8 mouse cellular contexts compared by ENCODE assay signal in genomic region chr6:49214086-49214927, GRCm38 (mm10). TPM values are rescaled to one million over a fixed set of nuclear protein-coding genes. Genes with fewer than 3 reads are reported as not detected.
DNase-seq lines count a peak whose midpoint lies in the region; ATAC-seq and TF ChIP-seq lines count a peak whose summit lies in the region.

No protein-coding gene starts in this region.

- H3K36me3 ChIP-seq in kidney, adult 2 months (ENCODE audit: control insufficient read depth, insufficient read depth, low read length) = no peaks in the 10 kb centered on the region
- no peaks in the 10 kb centered on the region for H3K36me3 ChIP-seq in forebrain, embryonic 15.5 days
- no peaks in the 10 kb centered on the region for H3K36me3 ChIP-seq in intestine, embryonic 16.5 days (ENCODE audit: control insufficient read depth, insufficient read depth, low read length)
- H3K36me3 ChIP-seq in stomach, embryonic 14.5 days (ENCODE audit: control insufficient read depth, insufficient read depth, low read length) = 0 out of 2 replicates have a peak, but pooled peaks cover 2% of the 10 kb centered on the region

- 2% methylated on average over 75 of the region's 76 CpGs for WGBS in kidney, adult 2 months
- WGBS in forebrain, embryonic 15.5 days = under 1% methylated on average over 76 of the region's 76 CpGs
- WGBS in intestine, embryonic 16.5 days = under 1% methylated on average over 72 of the region's 76 CpGs
- under 1% methylated on average over 74 of the region's 76 CpGs for WGBS in stomach, embryonic 14.5 days

- ATAC-seq in forebrain, embryonic 15.5 days (replicated peaks) = peak; percentile 12
- ATAC-seq in intestine, embryonic 16.5 days = 0 out of 2 replicates have a peak, but pooled peaks have one; percentile 3
- ATAC-seq in stomach, embryonic 14.5 days (ENCODE audit: insufficient number of reproducible peaks, insufficient read depth, low FRiP score, low read depth) = no peak

- H3K9ac ChIP-seq in forebrain, embryonic 15.5 days (replicated peaks) = peak overlapping the region; percentile 85
- peak overlapping the region; percentile 98 for H3K9ac ChIP-seq in intestine, embryonic 16.5 days (ENCODE audit: low read depth, low read length)
- peak overlapping the region; percentile 99 for H3K9ac ChIP-seq in stomach, embryonic 14.5 days (replicated peaks; ENCODE audit: low read depth, low read length)

- H3K4me1 ChIP-seq in kidney, adult 2 months (ENCODE audit: control insufficient read depth, insufficient read depth, low read length) = no peaks in the 10 kb centered on the region
- H3K4me1 ChIP-seq in forebrain, embryonic 15.5 days = peaks cover 54% of the 10 kb centered on the region
- peaks cover 22% of the 10 kb centered on the region for H3K4me1 ChIP-seq in intestine, embryonic 16.5 days (ENCODE audit: control insufficient read depth, insufficient read depth, low read length)
- H3K4me1 ChIP-seq in stomach, embryonic 14.5 days (ENCODE audit: control insufficient read depth, insufficient read depth, low read length) = peaks cover 29% of the 10 kb centered on the region

- DNase-seq in kidney, adult 2 months = peak; percentile 27
- DNase-seq in kidney, adult 9 months = no peak
- DNase-seq in adrenal gland, adult 2 months = peak; percentile 34
- peak; percentile 76 to 79 for DNase-seq in lung, postnatal 4 days
- DNase-seq in frontal cortex, postnatal 36 days (ENCODE audit: low spot score in 2 of 2) = no peak

- H3K27ac ChIP-seq in kidney, adult 2 months (ENCODE audit: insufficient read depth, low read depth, low read length) = no peak overlapping the region
- H3K27ac ChIP-seq in forebrain, embryonic 15.5 days (replicated peaks) = peak overlapping the region; percentile 99
- peak overlapping the region; percentile 100 for H3K27ac ChIP-seq in intestine, embryonic 16.5 days (ENCODE audit: low read length)
- H3K27ac ChIP-seq in stomach, embryonic 14.5 days (ENCODE audit: low read length) = peak overlapping the region; percentile 98

- H3K4me2 ChIP-seq in forebrain, embryonic 15.5 days (replicated peaks) = peak overlapping the region; percentile 57
- peak overlapping the region; percentile 78 for H3K4me2 ChIP-seq in intestine, embryonic 16.5 days (ENCODE audit: low read depth, low read length)
- peak overlapping the region; percentile 89 for H3K4me2 ChIP-seq in stomach, embryonic 14.5 days (replicated peaks; ENCODE audit: low read depth, low read length)

- no peak for TF ChIP-seq CTCF in kidney, adult 2 months (conservative IDR thresholded peaks at IDR 0.05; ENCODE audit: insufficient read depth, insufficient read length, low read depth, low read length)

- peaks cover 34% of the 10 kb centered on the region for H3K27me3 ChIP-seq in kidney, adult 2 months (replicated peaks; ENCODE audit: control insufficient read depth, insufficient read depth, low read length)
- no peaks in the 10 kb centered on the region for H3K27me3 ChIP-seq in forebrain, embryonic 15.5 days
- H3K27me3 ChIP-seq in intestine, embryonic 16.5 days (replicated peaks; ENCODE audit: control insufficient read depth, insufficient read depth, low read length) = no peaks in the 10 kb centered on the region
- no peaks in the 10 kb centered on the region for H3K27me3 ChIP-seq in stomach, embryonic 14.5 days (ENCODE audit: control insufficient read depth, insufficient read depth, low read length)

- peak overlapping the region; percentile 41 for H3K4me3 ChIP-seq in kidney, adult 2 months (ENCODE audit: insufficient read depth, low read depth, low read length)
- H3K4me3 ChIP-seq in forebrain, embryonic 15.5 days = peak overlapping the region; percentile 86
- peak overlapping the region; percentile 97 for H3K4me3 ChIP-seq in intestine, embryonic 16.5 days (ENCODE audit: low read length)
- peak overlapping the region; percentile 95 for H3K4me3 ChIP-seq in stomach, embryonic 14.5 days (ENCODE audit: low read depth, low read length)

- no peaks in the 10 kb centered on the region for H3K9me3 ChIP-seq in forebrain, embryonic 15.5 days
- H3K9me3 ChIP-seq in intestine, embryonic 16.5 days (ENCODE audit: control insufficient read depth, low read length) = no peaks in the 10 kb centered on the region
- no peaks in the 10 kb centered on the region for H3K9me3 ChIP-seq in stomach, embryonic 14.5 days (ENCODE audit: control insufficient read depth, low read depth, low read length)

- TF ChIP-seq POLR2A in kidney, adult 2 months (IDR thresholded peaks at IDR 0.05; ENCODE audit: low read depth, low read length) = no peak

RNA-seq across cellular contexts. Expression of gene Igf2bp3, which starts 0.5 kb away (rescaled TPM):
- 0.03 and 0.04 TPM in 2 replicates for polyA plus RNA-seq in kidney, adult 2 months (2012; rRNA removed)
- total RNA-seq in adrenal gland, adult 2 months (2021) = under 1 TPM; 0.17 to 0.20 TPM
- 0.02 TPM in 1 of 2 replicates, not detected in the other for polyA plus RNA-seq in adrenal gland, adult 2 months (2012; rRNA removed)
- 36.5 and 39.8 TPM in 2 replicates for polyA plus RNA-seq in forebrain, embryonic 15.5 days (2015; fragmentation: Nextera tagmentation; extraction: Ambion mirVana)
- 78.7 and 81.9 TPM in 2 replicates for polyA plus RNA-seq in intestine, embryonic 16.5 days (2015; fragmentation: Nextera tagmentation; extraction: Ambion mirVana)
- polyA plus RNA-seq in stomach, embryonic 14.5 days (2014; fragmentation: Nextera tagmentation; extraction: Ambion mirVana) = 85.5 and 86.8 TPM in 2 replicates

RNA-seq across cellular contexts. Expression of gene Tra2a, which starts 49.5 kb away (rescaled TPM):
- polyA plus RNA-seq in kidney, adult 2 months (2012; rRNA removed) = 18.4 and 22.7 TPM in 2 replicates
- 10 to 100 TPM; 38.5 to 88.4 TPM for total RNA-seq in adrenal gland, adult 2 months (2021)
- 15.6 and 17.5 TPM in 2 replicates for polyA plus RNA-seq in adrenal gland, adult 2 months (2012; rRNA removed)
- polyA plus RNA-seq in forebrain, embryonic 15.5 days (2015; fragmentation: Nextera tagmentation; extraction: Ambion mirVana) = 147 and 152 TPM in 2 replicates
- 68.7 and 71.3 TPM in 2 replicates for polyA plus RNA-seq in intestine, embryonic 16.5 days (2015; fragmentation: Nextera tagmentation; extraction: Ambion mirVana)
- polyA plus RNA-seq in stomach, embryonic 14.5 days (2014; fragmentation: Nextera tagmentation; extraction: Ambion mirVana) = 61.2 and 65.1 TPM in 2 replicates

Comparison
In these comparisons a context has a peak if more than half of its experiments do, and no peak if none do; other contexts are left out.
1. DNase-seq: peak in kidney, adult 2 months (single experiment), adrenal gland, adult 2 months (single experiment) and lung, postnatal 4 days (2 of 2); none in kidney, adult 9 months (single experiment) and frontal cortex, postnatal 36 days (0 of 2).
2. H3K4me3 ChIP-seq: peak in every context shown above with its lines; median percentile 97 in intestine, embryonic 16.5 days; 95 in stomach, embryonic 14.5 days; 86 in forebrain, embryonic 15.5 days; 41 in kidney, adult 2 months.
3. RNA of gene Igf2bp3, which starts 0.5 kb away (polyA plus RNA-seq): 85.5 to 86.8 TPM in stomach, embryonic 14.5 days, 78.7 to 81.9 TPM in intestine, embryonic 16.5 days and 36.5 to 39.8 TPM in forebrain, embryonic 15.5 days; 0.03 to 0.04 TPM in kidney, adult 2 months and 0.02 TPM in adrenal gland, adult 2 months; every median in the first group is over 10 times any median in the second.
4. Peak in every context shown above with its lines, with median percentiles within 50 percentile points of each other: H3K4me2 ChIP-seq and H3K9ac ChIP-seq.